Comparison of ENCODE assay signal across 15 mouse cellular contexts in genomic region chr1:61565471-61565870, GRCm38 (mm10).
DNase-seq lines count a peak whose midpoint lies in the region.
"Had no signal": no experiment of that assay in that cellular context is flagged by ENCODE, and none has a peak within 500 bp of the region (broad histone marks: within the 10 kb centered on the region; RNA-seq: fewer than 3 reads in every experiment).

No protein-coding gene starts in this region.

- peak; percentile 17 to 18 for DNase-seq in cerebellum, postnatal 10 days
- no peak for DNase-seq in cerebellum, adult 18-20 months
- peak; percentile 3 to 62 for DNase-seq in frontal cortex, adult 2 months (ENCODE audit: extremely low spot score in 1 of 2, low spot score in 1 of 2)
- DNase-seq in frontal cortex, postnatal 14 days (ENCODE audit: low spot score in 2 of 2): no peak
- peak; percentile 17 for DNase-seq in lung, postnatal 10 days
- DNase-seq in lung, postnatal 25 days (ENCODE audit: low spot score): no peak
- no peak for DNase-seq in layer of hippocampus, postnatal 36 days
- DNase-seq: adrenal gland, adult 8-10 months; adrenal gland, postnatal 36 days; B cell, adult 2 months; cerebellum, adult 11-12 months; cerebellum, adult 9-11 months; gastrocnemius, postnatal 36 days; heart, adult 18-20 months; heart, postnatal 14 days had no signal

Comparison
In these comparisons a context has a peak if more than half of its experiments do, and no peak if none do; other contexts are left out.
1. DNase-seq: peak in cerebellum, postnatal 10 days (2 of 2), frontal cortex, adult 2 months (2 of 2) and lung, postnatal 10 days (single experiment); none in cerebellum, adult 18-20 months (0 of 2), frontal cortex, postnatal 14 days (0 of 2), lung, postnatal 25 days (single experiment) and layer of hippocampus, postnatal 36 days (0 of 2).